Mouse (Mus musculus): ENCODE data around the gene Guca1a.

The Guca1a gene

DNA sequence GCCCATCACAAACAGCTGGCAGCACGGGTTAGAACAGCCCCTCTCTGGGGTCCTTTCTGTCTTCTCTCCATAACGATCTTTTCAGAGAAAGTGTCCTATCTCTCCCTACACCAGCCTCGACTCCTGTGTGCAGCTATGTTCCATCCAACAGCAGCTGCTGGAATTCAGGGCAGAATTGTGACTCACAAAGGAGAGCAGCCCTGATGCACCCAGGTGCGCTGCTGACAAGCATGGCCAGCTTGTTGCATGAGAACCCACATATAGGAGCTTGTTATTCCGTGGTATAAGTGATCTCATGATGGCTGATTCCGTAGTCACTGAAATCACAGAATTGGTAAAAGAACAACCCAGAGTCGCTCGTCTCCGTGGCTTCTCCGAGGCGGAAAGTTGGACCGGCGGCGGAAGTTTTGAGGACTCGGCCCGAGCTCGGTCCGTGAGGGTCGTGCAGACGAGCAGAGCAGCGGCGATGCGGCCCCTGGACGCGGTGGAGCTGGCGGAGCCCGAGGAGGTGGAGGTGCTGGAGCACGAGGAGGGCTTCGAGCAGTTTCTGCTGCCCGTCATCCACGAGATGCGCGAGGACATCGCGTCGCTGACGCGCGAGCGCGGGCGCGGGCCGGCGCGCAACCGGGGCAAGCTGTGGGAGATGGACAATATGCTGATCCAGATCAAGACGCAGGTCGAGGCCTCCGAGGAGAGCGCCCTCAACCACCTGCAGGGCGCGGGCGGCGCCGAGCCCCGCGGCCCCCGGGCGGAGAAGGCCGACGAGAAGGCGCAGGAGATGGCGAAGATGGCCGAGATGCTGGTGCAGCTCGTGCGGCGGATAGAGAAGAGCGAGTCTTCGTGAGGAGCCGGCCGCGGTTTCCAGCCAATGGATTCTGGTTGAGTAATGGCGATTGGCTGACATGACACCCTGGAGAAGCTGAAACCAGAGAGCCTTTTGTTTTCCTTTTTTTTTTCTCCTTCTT, 9.8 kb upstream of the Guca1a start:
- DNase-seq = peak; percentile 10 to 40

DNA sequence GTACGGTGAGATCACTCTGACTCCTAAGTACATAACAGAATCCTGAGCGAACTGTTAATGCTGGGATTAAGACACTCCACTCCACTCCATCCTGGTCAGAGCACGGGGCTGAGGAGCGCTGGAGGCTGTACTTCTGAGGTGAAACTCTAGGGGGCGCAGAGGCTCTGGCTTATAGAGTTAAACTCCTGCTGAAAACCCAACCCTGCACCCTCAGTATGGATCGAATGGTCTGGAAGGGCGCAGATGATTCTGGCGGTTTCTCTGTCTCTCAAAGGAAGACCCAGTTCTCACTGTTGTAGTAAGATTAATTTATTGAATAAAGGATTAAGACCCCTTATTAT, 8.1 kb upstream of the Guca1a start:
- DNase-seq = peak; percentile 57 to 62

DNA sequence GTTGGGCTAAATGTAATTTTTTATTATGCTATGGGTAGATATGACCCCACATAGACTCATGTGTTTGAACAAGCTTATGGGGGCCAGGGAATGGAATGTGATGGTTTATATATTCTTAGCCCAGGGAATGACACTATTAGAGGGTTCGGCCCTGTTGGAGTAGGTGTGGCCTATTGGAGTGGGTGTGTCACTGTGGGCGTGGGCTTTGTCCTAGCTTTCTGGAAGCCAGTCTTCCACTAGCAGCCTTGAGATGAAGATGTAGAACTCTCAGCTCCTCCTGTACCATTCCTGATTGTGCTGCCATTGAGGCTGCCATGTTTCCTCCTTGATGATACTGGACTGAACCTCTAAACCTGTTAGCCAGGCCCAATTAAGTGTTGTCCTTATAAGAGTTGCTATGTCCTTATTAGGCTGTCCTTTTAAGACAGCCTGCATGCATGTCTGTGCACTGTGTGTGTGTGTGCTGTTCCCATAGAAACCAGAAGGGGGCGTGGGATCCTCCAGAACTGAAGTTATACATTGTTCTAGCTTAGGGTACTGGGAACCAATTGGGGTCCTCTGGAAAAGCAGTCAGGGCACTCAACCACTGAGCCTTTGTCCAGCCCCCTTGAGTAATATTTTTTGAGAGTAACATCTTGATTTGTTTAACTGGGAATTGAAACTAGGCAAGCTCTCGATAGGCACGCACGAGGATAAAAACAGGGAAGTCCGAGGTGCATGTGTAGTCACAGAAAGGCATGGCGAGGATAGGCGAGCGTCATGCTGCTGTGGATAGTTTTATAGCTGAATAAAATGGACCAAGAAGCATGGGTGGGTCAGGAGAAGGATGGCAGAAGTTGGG, 7.6 kb upstream of the Guca1a start:
- DNase-seq = no peak

DNA sequence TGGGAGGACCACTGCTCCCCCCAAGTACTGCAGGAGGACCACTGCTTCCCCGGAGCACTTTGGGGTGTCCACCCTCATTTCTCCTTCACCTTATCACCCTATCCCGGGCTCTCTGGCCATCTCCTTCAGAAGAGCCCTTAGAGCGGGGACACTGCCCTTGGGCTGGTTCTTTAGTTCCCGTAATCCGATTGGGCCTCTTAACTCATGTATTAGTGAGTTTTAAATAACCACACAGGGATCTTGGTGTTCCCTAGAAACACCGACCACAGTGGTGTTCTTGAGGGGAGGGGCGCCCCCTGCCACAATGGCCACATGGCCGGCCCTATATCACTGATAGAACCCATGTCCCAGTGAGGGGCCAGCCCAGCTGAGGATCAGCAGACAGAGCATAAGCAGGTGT, 1.3 kb downstream of the Guca1a start:
- no peak for DNase-seq

DNA sequence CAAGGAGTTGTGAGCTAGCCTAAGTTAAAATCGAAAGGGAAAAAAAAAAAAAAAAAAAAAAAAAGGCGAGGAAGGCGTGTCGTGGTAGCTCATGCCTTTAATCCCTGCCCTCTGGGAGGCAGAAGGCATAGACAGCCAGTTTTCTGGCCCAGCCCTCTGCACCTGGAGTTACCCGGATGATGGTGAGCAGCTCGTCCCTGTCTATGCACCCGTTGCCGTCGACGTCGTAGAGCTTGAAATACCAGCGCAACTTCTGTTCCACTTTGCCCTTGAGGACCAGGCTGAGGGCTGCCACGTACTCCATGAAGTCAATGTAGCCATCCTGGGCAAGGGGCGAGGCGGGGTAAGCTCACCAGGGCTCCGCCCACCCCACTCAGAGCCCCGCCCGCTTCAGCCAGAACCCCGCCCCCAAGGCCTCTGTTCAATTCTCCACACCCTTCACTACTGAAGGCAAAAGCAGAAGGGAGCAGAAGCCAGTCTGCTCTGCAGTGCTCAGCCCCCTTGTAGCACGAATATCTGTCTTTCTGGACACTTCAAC, 4.9 kb downstream of the Guca1a start:
- DNase-seq = no peak

DNA sequence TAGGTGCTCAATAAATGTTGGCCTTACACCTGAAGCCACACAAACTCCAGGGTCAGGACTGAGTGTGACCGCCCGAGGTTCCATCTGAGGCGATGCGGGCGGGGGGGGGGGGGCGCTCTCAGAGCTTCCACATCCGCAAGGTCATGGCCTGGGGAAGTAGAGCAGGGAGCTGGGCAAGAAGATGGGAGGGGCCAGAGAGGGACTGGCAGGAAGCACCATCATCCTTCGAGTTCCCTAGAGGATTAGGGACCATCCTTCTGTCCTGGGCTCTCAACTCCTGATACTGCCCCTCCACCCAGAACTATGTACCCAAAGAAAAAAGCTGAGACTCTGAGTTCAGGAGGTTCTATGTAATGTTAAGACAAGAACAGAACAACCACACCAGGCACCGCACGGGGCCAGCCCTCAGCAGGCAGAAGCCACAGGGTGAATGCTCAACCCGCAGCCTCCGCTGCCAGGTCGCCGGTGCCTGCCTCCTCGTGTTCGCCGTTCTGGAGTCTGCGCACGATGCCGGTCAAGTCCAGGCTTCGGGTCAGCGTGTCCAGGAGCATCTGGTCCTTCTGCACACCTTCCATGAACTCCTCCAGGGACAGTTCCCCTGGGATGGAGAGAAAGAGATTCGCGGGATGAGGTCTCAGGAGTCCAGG, 6.0 kb downstream of the Guca1a start:
- peak; percentile 6 to 9 for DNase-seq

DNA sequence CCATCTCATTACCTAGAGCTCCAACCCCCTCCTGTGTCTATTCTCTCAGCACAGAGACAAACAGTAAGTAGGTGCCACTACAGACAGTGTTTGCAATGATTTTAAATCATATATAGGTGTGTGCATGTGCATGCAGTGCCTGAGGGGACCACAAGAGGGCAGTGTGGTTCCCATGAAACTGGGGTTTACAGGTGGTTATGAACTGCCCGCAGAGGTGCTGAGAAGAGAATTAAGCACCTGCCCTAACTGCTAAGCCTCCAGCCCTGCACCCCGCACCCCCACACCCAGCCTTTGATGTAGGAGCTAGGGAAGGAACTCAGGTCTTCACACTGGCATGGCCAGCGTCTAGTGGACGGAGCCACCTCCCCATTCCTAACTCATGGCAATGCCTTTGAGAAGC, 13.7 kb downstream of the Guca1a start:
- peak; percentile 27 to 34 for DNase-seq

DNA sequence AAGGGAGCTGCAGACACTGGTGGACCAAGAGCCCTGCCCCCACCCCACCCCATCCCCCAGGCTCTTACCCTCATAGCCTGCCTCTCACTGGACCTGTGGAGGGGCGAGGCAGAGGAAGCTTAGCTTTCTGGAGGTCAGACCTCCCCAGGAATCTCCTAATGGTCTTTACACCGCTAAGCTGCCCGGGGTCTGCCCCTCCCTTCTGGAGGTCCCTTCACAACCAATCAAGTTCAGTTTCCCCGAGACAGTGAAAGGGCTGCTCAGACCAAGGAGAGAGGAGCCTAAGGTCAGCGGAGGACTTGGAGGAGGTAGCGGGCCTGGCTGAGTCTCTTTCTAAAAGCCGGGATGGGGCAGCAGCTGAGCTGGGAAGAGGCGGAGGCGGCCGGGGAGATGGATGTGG, 15.2 kb downstream of the Guca1a start, which contains the start of gene Guca1b:
Gene Guca1b, plus strand, starts transcription at position 249 of the 400 bp plus-strand sequence.
- DNase-seq = no peak

DNA sequence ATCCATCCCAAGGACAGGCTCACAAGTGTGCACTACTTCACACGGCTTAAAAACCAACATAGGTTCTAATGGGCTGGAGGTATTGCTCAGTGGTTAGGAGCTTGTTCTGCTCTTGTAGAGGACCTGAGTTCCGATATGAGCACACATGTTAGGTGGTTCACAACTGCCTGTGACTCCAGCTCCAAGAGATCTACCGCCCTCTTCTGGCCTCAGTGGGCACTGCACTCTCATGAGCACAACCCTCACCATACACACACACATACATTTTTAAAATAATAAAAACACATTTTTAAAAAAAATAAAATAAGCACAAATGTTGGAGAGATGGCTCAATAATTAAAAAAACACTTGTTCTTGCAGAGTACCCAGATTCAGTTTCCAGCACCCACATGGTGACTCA, 16.3 kb downstream of the Guca1a start:
- DNase-seq = no peak

DNA sequence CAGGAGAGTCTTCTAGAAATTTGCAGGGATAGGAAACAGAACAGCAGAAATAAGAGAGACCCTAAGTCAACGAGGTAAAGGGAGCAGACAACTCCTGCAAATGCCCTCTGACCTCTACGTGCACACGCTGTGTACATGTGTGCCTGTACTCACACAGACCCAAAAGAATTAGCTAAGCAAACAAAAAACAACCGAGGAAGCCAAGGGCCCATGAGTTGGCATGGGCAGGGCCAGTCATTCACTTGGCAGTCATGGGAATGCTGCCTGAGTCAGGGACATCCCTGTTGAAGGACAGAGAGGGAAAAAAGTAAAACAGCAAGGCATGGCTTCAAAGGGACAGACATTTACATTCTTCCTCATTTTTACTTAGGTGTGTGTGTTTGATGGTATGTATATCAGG, 17.1 kb downstream of the Guca1a start:
- DNase-seq = no peak

DNA sequence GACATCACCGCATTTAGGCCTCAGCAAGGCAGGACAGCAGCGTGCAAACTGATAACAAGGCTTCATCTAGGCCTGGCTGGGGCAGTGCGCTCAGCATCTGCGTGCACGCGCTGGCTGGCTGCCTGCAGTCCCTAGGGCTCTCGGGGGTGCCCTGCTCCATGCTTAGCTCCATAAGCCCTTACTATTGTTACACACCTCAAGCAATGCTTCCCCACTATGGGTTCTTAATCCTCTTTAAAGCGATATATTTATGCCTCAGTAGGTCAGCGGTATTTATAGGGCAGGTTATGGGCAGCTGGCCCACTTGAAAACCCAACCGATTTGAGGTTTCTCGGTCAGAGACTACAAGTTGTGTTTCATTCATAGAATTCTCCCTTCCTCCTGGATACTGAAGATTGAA, 18.5 kb downstream of the Guca1a start:
- DNase-seq = no peak

DNA sequence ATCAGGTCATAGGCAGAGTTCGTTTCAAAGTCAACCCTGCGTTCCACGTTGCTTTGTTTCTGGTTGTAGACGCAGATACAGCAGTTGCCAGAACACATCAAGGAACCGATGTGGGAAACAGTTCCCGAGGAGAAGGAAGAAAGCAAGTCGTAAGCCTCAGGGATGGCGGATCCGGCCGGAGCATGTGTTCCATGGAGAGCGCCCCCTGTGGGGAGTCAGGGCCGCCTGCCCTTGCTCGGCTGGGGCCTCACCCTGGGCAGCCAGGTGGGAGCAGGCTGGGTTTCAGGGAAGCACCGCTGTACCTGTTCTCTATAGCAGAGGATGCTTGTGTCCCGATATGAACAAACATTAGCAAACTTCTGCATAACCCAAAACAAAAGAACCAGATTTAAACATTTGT, 22.3 kb downstream of the Guca1a start:
- no peak for DNase-seq

DNA sequence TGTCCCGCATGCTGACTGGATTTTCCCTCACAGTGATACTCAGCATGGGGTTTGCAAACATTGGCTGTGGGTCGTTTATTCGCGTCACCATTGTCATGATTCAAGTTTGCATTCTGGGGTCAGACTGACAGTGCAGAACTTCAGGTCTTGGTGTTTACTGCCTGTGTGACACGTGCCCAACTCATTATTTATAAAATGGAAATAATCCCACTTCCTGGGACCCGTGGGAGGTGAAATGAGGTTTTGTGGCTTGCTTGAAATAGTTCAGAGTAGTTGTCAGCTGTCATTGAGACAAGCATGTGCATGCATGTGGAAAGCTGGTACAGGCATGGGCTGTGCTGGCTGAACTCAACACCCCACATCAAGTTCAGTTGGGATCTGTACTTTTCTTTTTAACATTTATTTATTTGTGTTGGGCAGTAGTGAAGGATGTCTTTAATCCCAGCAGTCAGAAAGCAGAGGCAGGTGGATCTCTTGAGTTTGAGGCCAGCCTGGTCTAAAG, 23.6 kb downstream of the Guca1a start:
- no peak for DNase-seq

DNA sequence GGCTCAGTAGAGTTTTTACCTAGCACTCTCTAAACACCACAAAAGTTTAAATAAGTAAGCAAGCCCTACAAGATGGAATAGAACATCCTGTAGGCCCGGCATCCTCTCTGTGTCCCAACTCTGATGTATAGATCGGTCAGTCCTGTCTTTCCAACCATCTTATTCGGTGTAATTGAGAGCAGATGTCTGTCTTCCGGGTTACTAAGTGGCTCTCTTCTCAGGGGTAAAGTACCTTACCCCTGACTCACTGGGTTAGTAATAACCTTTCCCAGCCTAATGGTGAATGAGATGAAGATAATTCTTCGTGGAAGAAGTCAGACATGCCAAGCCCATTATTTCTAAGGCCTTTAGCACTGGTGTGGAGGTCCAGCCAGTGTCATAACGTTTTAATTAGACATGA, 26.4 kb downstream of the Guca1a start:
- DNase-seq = no peak

DNA sequence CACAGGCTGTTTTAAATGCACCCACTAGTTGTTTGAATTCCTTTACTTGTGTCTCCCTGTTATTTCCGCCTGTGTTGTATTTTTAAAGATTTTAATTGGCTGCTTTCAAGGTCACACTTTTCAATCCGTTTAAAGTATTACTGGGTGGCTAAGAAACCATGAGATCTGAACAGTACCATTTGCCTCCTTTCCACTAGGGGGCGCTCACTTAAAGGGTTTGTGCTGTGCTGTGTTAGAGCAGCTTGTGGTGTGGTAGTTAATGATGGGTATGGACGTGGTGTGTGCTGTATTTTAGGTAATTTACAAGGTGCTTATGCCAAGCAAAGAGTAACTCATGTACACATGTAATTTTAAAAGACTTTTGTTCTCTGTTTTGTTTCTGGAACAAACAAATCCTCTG, 28.9 kb downstream of the Guca1a start:
- peak; percentile 55 to 68 for DNase-seq

DNA sequence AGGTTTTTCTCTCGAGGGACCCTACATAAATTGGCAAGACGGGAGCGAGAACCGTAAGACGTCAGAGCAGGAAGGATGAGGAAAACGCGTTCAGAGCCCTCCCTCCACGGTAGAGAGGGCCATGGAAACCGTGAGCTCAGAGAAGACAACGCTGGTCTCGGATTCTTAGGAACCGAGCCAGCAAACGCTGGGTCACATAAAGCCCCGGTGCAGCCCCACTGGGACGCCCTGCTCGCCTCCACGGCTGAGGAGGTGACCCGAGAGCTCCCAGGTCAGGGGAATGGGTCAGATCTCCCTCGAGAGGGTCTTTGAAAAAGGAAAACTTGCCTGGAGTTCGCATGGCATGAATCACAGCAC, 31.3 kb downstream of the Guca1a start:
- peak in 1 of 2 experiments; percentile 25 for DNase-seq

DNA sequence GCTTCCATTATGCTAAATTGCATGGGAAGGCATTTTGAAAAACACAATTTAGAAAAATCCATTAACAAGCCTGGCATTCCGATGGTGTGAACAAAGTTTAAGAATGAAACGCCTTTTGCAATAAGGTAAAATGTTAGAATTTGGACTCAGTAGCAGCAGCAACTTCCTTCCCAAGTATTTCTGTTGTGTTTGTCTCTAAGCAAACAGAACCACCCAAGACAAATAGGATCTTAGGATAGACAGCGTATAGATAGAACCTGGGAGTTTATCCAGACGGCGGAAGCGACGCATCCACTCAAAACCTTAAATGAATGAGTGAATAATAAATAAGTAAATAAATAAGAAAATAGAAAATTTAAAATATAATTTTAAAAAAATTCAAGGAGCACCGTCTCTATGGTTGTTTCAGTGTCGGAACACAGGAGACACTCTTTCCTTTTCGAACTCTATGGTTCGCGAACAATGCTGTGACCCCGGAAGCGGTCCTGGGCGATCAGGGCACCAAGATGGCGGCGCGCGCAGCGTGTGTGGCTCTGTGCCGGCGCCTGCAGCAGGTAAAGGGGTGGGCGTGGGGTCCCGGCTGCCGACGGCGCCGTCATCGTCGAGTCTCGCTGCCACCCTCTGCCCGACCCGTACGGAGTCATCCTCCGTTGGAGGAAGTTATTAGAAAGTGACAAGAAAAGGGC, 31.8 kb downstream of the Guca1a start, which contains the start of gene Mrps10:
Gene Mrps10, plus strand, starts transcription at position 487 of the 686 bp plus-strand sequence.
- peak; percentile 86 to 89 for DNase-seq

DNA sequence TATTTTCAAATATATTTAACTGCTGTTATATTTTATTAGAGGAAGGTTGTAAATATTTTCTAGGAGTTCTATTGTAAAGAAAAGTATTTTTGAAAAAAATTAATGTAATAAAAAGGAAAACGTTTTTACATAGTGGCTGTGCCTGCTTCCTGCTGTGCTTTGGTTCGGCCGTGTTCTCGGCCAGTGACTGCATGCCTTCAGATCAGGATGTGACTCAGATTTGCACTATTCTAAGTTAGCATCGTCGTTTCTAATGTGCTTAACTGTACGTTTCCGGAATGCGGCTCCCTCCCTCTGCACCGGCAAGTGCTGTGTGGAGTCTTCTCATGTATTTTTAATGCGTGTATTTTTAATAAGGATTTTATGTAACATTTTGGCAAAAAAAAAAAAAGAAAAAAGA, 39.0 kb downstream of the Guca1a start:
- no peak for DNase-seq

DNA sequence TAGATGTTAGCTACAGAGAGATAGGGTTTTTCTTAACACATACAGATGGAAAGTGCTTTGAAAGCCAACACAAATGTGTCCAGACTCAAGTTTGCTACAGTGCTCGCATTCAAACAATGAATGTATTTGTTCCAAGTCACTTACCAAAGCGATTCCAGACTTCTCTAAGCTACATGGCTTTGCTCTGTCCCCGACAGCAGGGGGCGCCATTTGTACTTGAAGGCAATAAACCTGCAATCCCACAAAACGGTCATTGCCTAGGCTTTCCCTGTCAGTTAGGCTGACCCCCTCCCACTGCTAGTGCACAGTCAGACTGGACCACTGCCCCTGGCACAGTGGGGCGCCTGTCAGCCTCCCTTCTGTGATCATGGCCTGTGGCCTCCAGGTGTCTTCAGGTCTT, 40.4 kb downstream of the Guca1a start:
- peak; percentile 18 to 26 for DNase-seq

DNA sequence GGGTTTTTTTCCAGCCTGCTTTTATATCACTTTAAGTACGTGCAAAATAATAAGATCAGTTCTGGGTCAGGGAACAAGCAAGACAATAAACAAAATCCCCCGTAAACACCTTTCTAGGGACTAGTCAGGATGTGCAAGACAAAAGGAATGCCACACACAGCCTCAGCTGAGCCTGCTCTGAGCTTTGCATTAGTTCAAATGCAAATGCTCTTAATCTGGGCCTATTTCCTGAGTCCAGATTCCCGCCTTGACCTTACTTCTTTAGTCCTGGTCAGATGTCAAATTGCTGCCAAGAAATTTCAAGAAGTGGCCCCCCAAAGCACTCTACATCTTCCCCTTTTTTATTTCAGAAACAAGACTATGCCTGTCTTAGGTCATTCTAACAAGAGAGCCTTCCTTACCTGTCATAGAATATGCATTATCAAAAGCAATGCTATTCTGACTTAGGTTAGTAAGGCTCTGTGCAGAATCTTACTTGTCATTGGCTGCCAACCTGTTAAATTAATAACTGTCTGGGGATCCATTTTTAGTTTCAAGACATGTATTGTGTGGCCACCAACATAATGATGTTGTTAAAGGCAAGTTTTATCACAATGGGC, 50.6 kb downstream of the Guca1a start:
- DNase-seq = no peak

Data from cerebellum, postnatal 36 days (tissue).